In the genomic region with DNA sequence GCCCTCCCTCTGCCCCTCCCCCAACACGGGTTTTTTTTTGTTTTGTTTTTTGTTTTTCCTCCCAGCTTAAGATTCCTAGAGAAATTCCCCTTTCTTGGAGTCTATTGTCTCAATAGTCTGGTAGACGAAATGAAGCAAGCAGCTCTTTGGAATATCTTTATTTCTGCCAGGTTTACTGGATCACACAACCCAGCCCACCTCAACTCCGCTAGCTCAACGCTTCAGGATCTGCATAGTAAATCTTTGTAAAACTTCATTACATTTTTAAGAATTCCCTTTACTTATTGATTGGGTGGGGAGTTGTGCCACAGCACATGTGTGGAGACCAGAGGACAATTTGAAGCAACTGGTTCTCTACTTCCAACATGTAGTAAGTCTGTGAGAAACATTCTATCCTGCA, we compare ENCODE assay signal across 22 mouse cellular contexts. TPM values are rescaled to one million over a fixed set of nuclear protein-coding genes. Genes with fewer than 3 reads are reported as not detected.
DNase-seq lines count a peak whose midpoint lies in the region; ATAC-seq and TF ChIP-seq lines count a peak whose summit lies in the region.
"Had no signal": no experiment of that assay in that cellular context is flagged by ENCODE, and none has a peak within 500 bp of the region (broad histone marks: within the 10 kb centered on the region; RNA-seq: fewer than 3 reads in every experiment).

No protein-coding gene starts in this region.

- intact Hi-C loops in gastrocnemius, postnatal 36 days (cut with DNase I), result no loop called here

- H3K4me1 ChIP-seq in heart, embryonic 11.5 days (ENCODE audit: control insufficient read depth, insufficient read depth, low read length), result no peaks in the 10 kb centered on the region
- peaks cover 3% of the 10 kb centered on the region; the same call in 1 of the 2 replicates for H3K4me1 ChIP-seq in intestine, postnatal 0 days (replicated peaks; ENCODE audit: control insufficient read depth, insufficient read depth, low read length)
- H3K4me1 ChIP-seq in intestine, embryonic 16.5 days (ENCODE audit: control insufficient read depth, insufficient read depth, low read length), result no peaks in the 10 kb centered on the region
- peaks cover 0 to 2% of the 10 kb centered on the region in 2 experiments; a peak in 1 of 4 replicates for H3K4me1 ChIP-seq in ES-E14 (ENCODE audit: control insufficient read depth in 2 of 2, insufficient read depth in 2 of 2, low read length in 2 of 2, poor library complexity in 1 of 2)
- H3K4me1 ChIP-seq: embryonic facial prominence, embryonic 10.5 days; embryonic facial prominence, embryonic 12.5 days; forebrain, embryonic 13.5 days; forebrain, embryonic 15.5 days had no signal

- in situ Hi-C loops in ES-E14 (cut with MboI; ENCODE audit: low sequenced_read_pairs in 2 of 2, unreplicated experiment in 2 of 2), result no loop called here

- no peaks in the 10 kb centered on the region for H3K27me3 ChIP-seq in heart, embryonic 11.5 days (ENCODE audit: control insufficient read depth, insufficient read depth, low read length)
- H3K27me3 ChIP-seq in intestine, postnatal 0 days (replicated peaks; ENCODE audit: control insufficient read depth, insufficient read depth, low read length), result no peaks in the 10 kb centered on the region
- H3K27me3 ChIP-seq in intestine, embryonic 16.5 days (replicated peaks; ENCODE audit: control insufficient read depth, insufficient read depth, low read length), result no peaks in the 10 kb centered on the region
- H3K27me3 ChIP-seq: CH12.LX; forebrain, embryonic 13.5 days; forebrain, embryonic 15.5 days had no signal

- no peak overlapping the region for H3K9ac ChIP-seq in heart, embryonic 11.5 days (ENCODE audit: low read depth, low read length)
- no peak overlapping the region for H3K9ac ChIP-seq in intestine, postnatal 0 days (ENCODE audit: low read depth, low read length)
- H3K9ac ChIP-seq in intestine, embryonic 16.5 days (ENCODE audit: low read depth, low read length), result no peak overlapping the region
- H3K9ac ChIP-seq in ES-E14 (ENCODE audit: insufficient read depth, low read depth, low read length, poor library complexity, severe bottlenecking), result no peak overlapping the region
- H3K9ac ChIP-seq: embryonic facial prominence, embryonic 12.5 days; forebrain, embryonic 13.5 days; forebrain, embryonic 15.5 days; forebrain, postnatal 0 days had no signal

- no peaks in the 10 kb centered on the region for H3K9me3 ChIP-seq in heart, embryonic 11.5 days (replicated peaks; ENCODE audit: control insufficient read depth, low read length)
- no peaks in the 10 kb centered on the region for H3K9me3 ChIP-seq in intestine, postnatal 0 days (ENCODE audit: control insufficient read depth)
- H3K9me3 ChIP-seq in intestine, embryonic 16.5 days (ENCODE audit: control insufficient read depth, low read length), result no peaks in the 10 kb centered on the region
- H3K9me3 ChIP-seq in ES-E14 (ENCODE audit: control insufficient read depth, insufficient read depth, low read depth, low read length), result no peaks in the 10 kb centered on the region
- H3K9me3 ChIP-seq: embryonic facial prominence, embryonic 10.5 days; embryonic facial prominence, embryonic 12.5 days; forebrain, embryonic 13.5 days; forebrain, embryonic 15.5 days had no signal

- ATAC-seq in heart, embryonic 11.5 days (replicated peaks; ENCODE audit: insufficient number of reproducible peaks, low FRiP score, low TSS enrichment), result no peak
- ATAC-seq in intestine, postnatal 0 days, result no peak
- ATAC-seq in intestine, embryonic 16.5 days, result no peak
- ATAC-seq: CD4-positive, CD25-positive, alpha-beta regulatory T cell, adult 4 months; forebrain, embryonic 13.5 days; forebrain, embryonic 15.5 days; forebrain, postnatal 0 days had no signal

- H3K4me2 ChIP-seq in heart, embryonic 11.5 days, result no peak overlapping the region
- H3K4me2 ChIP-seq in intestine, postnatal 0 days (replicated peaks; ENCODE audit: low read depth), result no peak overlapping the region
- no peak overlapping the region for H3K4me2 ChIP-seq in intestine, embryonic 16.5 days (ENCODE audit: low read depth, low read length)
- H3K4me2 ChIP-seq: embryonic facial prominence, embryonic 12.5 days; forebrain, embryonic 13.5 days; forebrain, embryonic 15.5 days had no signal

- H3K36me3 ChIP-seq in heart, embryonic 11.5 days (ENCODE audit: control insufficient read depth, insufficient read depth, low read length), result no peaks in the 10 kb centered on the region
- H3K36me3 ChIP-seq in intestine, postnatal 0 days (ENCODE audit: control insufficient read depth, insufficient read depth), result no peaks in the 10 kb centered on the region
- H3K36me3 ChIP-seq in intestine, embryonic 16.5 days (ENCODE audit: control insufficient read depth, insufficient read depth, low read length), result no peaks in the 10 kb centered on the region
- H3K36me3 ChIP-seq in ES-E14 (ENCODE audit: control insufficient read depth, insufficient read depth, low read length, poor library complexity, severe bottlenecking), result no peaks in the 10 kb centered on the region
- H3K36me3 ChIP-seq: embryonic facial prominence, embryonic 10.5 days; embryonic facial prominence, embryonic 12.5 days; forebrain, embryonic 15.5 days had no signal

- 82% methylated on average over 4 of the region's 4 CpGs for WGBS in heart, embryonic 11.5 days (ENCODE audit: insufficient replicate concordance)
- WGBS in intestine, postnatal 0 days, result 88% methylated on average over 4 of the region's 4 CpGs
- WGBS in intestine, embryonic 16.5 days, result 84% methylated on average over 4 of the region's 4 CpGs

- no peak overlapping the region for H3K27ac ChIP-seq in heart, embryonic 11.5 days (ENCODE audit: low read depth, low read length)
- peak overlapping the region; percentile 50; the same call in 1 of the 2 replicates for H3K27ac ChIP-seq in intestine, postnatal 0 days (ENCODE audit: low read depth, low read length)
- no peak overlapping the region for H3K27ac ChIP-seq in intestine, embryonic 16.5 days (ENCODE audit: low read length)
- H3K27ac ChIP-seq in ES-E14 (ENCODE audit: insufficient read depth, low read depth, low read length, poor library complexity, severe bottlenecking), result no peak overlapping the region
- H3K27ac ChIP-seq: embryonic facial prominence, embryonic 10.5 days; embryonic facial prominence, embryonic 12.5 days; forebrain, embryonic 13.5 days; forebrain, embryonic 15.5 days had no signal

- DNase-seq in heart, adult 11 months, result peak; percentile 45
- DNase-seq in ES-E14 (ENCODE audit: low read depth, low spot score), result no peak
- no peak for DNase-seq in gastrocnemius, postnatal 36 days
- DNase-seq: adrenal gland, adult 2 months; adrenal gland, postnatal 10 days; adrenal gland, postnatal 25 days; B cell, adult 2 months; cerebellum, adult 11-12 months; cerebellum, adult 2 months; cerebellum, adult 9-10 months; cerebellum, postnatal 10 days; cerebellum, postnatal 25 days; forebrain, postnatal 0 days had no signal

- H3K4me3 ChIP-seq in heart, embryonic 11.5 days (ENCODE audit: low read depth, low read length), result no peak overlapping the region
- H3K4me3 ChIP-seq in intestine, postnatal 0 days (ENCODE audit: low read depth, low read length), result no peak overlapping the region
- no peak overlapping the region for H3K4me3 ChIP-seq in intestine, embryonic 16.5 days (ENCODE audit: low read length)
- H3K4me3 ChIP-seq in ES-E14 (ENCODE audit: insufficient read depth in 1 of 2, low read depth in 1 of 2, low read length in 2 of 2, poor library complexity in 1 of 2, severe bottlenecking in 1 of 2), result no peak overlapping the region
- H3K4me3 ChIP-seq: embryonic facial prominence, embryonic 10.5 days; embryonic facial prominence, embryonic 12.5 days; forebrain, embryonic 13.5 days; forebrain, embryonic 15.5 days had no signal

- no peak for TF ChIP-seq CTCF in intestine, postnatal 0 days (IDR thresholded peaks at IDR 0.05; ENCODE audit: low read depth)

TF ChIP-seq in ES-E14, 5 proteins besides CTCF, POLR2A, EP300 and RAD21:
- TF ChIP-seq HCFC1 (IDR thresholded peaks at IDR 0.05; ENCODE audit: borderline replicate concordance, insufficient read depth, low read length), result no peak
- peak; percentile 93 for TF ChIP-seq ZNF384 (IDR thresholded peaks at IDR 0.05; ENCODE audit: low read depth, low read length)
TF ChIP-seq in ES-E14: peak in this region for 1.

RNA-seq across cellular contexts. Expression of a gene that starts 11.1 kb away (rescaled TPM):
- 0.70 and 0.86 TPM in 2 replicates for polyA plus RNA-seq in heart, embryonic 11.5 days (2014; fragmentation: Nextera tagmentation; extraction: Ambion mirVana)
- 22.1 and 23.2 TPM in 2 replicates for polyA plus RNA-seq in intestine, postnatal 0 days (2015; fragmentation: Nextera tagmentation; extraction: Ambion mirVana)
- polyA plus RNA-seq in intestine, embryonic 16.5 days (2015; fragmentation: Nextera tagmentation; extraction: Ambion mirVana), result 0.67 and 0.87 TPM in 2 replicates
- total RNA-seq in ES-E14 (2012; rRNA removed), result 0.58 TPM in 2 replicates
- total RNA-seq in gastrocnemius, postnatal 36 days (2021), result 1 to 10 TPM; 3.6 to 4.1 TPM
- total RNA-seq: CH12.LX had no signal

RNA-seq across cellular contexts. Expression of a gene that starts 58.8 kb away (rescaled TPM):
- 89.0 and 102 TPM in 2 replicates for polyA plus RNA-seq in heart, embryonic 11.5 days (2014; fragmentation: Nextera tagmentation; extraction: Ambion mirVana)
- 97.5 and 112 TPM in 2 replicates for polyA plus RNA-seq in intestine, postnatal 0 days (2015; fragmentation: Nextera tagmentation; extraction: Ambion mirVana)
- polyA plus RNA-seq in intestine, embryonic 16.5 days (2015; fragmentation: Nextera tagmentation; extraction: Ambion mirVana), result 103 and 109 TPM in 2 replicates
- 88.7 and 95.3 TPM in 2 replicates for total RNA-seq in ES-E14 (2012; rRNA removed)
- 10 to 100 TPM; 17.8 to 25.9 TPM for total RNA-seq in gastrocnemius, postnatal 36 days (2021)

Comparison
In these comparisons a context has a peak if more than half of its experiments do, and no peak if none do; other contexts are left out.
1. RNA of a gene that starts 11.1 kb away (polyA plus RNA-seq): 22.1 to 23.2 TPM in intestine, postnatal 0 days; 0.70 to 0.86 TPM in heart, embryonic 11.5 days and 0.67 to 0.87 TPM in intestine, embryonic 16.5 days; every median in the first group is over 10 times any median in the second.